Mouse (Mus musculus) embryo, embryonic 11.5 days (tissue): ENCODE results near the gene Galns.

Source experiments
- DNase-seq: peaks from one replicate; pipeline ENCODE4 v3.0.0-alpha.2; 2012; ENCODE audit warnings: low read depth, low spot score

Galns gene

DNA sequence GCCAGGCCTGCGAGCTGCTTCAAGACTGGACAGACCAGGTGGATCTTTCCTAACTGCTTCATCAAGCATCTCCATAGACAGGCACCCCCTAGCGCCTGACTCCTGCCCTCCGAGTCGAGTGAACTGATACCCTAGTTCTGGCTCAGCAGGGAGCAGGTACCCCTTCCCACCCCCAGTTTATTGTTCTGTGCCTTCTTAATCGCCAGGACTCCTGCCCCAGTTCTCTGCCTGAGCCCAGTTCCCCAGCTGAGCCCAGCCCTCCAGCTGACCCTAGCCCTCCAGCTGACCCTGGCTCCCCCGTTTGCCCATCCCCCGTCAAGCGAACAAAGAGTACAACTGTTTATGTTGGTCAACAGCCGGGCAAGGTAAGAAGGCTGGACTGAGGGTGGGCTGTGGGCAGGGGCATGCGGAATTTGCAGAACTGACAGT, 42.4 kb downstream of the Galns start:
- DNase-seq = no peak

- no peak for DNase-seq
Measured at GRCm38 (mm10) chr8:122568109-122568504, 43.2 kb downstream of the Galns start.

GRCm38 (mm10) chr8:122567361-122568108, 43.7 kb downstream of the Galns start, which contains the start of gene Cdt1:
Cdt1 (plus strand) TSS chr8:122568015.
- DNase-seq = peak; percentile 96

DNA sequence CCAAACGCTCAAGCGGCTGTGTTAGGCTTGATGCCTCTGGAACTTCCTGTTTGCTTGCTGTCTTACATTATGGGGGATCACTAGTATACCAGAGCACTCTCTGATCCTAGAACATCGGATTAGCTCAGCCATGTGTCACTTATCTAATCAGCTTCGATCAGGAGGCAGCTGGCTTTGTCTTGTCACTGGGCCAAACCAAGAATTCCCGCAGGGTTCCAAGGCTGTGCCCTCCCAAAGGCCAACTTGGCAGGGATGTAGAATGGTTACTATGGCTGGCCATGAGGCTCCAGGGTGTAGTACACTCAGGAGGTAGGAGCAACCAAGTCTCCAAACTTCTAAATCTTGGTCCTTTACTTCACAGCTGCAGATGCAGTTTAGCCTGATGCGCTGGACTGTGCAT, 44.5 kb downstream of the Galns start:
- no peak for DNase-seq

GRCm38 (mm10) chr8:122564363-122565352, 46.6 kb downstream of the Galns start:
- DNase-seq = no peak

DNA sequence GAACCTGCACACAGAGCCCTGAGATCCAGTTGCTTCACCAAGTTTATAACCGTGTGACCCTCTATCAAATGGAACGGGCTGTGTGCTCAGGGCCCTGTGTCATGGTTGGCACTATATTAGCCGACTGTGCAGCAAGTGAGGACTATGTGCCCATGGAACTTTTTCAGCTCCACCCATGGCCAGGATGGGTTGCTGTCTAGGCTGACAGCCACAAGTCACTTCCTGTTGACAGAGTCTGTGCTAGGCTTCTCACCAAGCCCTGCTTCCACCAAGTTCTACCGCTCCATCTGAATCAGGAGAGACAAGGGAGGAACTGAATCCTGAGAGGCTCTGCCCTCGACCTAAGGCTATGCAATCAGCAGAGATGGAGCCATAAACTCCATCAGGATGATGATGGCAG, 50.1 kb downstream of the Galns start:
- DNase-seq = no peak

DNA sequence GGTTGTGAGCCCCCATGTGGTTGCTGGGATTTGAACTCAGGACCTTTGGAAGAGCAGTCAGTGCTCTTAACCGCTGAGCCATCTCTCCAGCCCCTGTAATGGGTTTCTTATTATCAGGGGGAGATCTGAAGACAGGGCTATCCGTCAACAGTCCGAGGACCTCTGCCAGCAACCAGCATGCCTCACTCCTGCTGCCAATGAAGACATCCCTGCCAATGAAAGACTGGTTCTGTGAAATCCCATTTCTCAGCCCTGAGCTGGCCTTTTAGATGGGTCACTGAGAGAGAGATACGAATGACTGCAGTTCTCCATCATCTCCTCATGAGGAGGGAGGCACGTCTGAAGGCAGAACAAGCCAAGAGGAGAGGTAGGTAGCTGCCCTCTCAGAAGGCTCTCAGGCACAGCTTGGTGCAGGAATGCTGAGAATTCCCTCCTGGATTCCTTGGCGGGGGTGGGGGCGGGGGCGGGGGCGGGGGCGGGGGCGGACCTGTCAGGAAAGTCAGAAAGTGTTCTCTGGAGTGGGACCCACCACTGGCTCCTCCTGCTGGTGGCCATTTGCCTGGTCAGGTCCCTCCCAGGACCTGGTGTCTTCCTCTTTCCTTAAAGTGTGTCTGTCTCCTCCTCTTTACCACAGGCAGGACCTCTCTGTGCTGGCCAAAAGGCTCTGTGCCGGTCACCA, 52.5 kb downstream of the Galns start:
- no peak for DNase-seq

DNA sequence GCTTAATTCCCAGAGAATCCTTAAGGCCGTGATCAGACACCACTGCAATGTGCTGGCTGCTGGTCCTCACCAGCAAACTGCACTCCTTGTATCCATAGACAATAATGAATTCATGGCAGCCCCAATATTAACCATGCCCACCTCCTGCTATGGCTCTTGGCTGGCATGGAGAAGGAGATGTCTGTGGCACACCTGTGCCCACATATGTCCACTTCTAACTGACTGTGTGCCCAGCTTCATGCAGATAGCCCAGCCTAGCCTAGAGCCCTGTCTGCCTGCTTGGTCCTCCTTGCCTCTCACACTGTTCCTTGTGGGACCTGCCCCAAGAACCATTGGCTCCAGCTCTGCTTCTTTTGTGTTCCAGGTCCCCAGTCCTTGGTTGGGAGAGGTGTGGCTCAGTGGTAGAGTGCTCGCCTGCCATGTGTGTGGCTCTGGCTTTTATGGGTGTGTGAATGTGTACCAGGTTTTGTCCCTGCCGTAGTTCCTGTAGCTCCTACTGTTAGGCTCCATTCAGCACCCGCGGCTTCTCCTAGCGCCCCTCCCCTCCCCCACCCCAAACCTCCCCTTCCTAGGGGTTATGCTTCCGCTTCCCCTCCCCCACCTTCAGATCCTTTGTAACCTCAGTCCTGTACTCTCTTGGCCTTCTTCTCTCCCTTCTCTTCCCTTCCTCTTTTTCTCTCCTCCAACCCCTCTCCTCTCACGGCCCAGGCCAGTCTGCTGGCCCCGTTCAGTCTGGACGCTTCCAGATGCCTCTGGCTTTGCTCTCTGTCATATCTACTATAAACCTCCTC, 53.8 kb downstream of the Galns start:
- no peak for DNase-seq

- no peak for DNase-seq
Measured at GRCm38 (mm10) chr8:122556030-122557009, 54.9 kb downstream of the Galns start.

DNA sequence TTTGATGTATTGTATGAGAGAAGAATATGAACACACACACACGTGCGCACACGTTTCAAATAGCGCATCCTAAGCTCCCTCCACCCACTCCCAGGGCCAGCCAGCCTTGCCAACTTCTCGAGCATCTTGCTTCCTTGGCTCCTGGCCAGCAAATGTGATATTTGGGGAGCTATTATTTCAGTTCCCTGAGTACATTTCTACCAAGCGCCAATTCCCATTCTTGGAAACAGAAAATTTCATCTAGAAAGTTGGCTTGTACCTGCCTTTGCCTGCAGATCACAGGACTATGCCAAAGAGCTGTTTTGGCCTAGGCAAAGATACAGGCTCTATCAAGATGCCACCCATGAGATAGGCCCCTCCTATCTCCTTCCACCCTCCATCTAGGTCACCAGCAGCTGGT, 56.5 kb downstream of the Galns start:
- no peak for DNase-seq

DNA sequence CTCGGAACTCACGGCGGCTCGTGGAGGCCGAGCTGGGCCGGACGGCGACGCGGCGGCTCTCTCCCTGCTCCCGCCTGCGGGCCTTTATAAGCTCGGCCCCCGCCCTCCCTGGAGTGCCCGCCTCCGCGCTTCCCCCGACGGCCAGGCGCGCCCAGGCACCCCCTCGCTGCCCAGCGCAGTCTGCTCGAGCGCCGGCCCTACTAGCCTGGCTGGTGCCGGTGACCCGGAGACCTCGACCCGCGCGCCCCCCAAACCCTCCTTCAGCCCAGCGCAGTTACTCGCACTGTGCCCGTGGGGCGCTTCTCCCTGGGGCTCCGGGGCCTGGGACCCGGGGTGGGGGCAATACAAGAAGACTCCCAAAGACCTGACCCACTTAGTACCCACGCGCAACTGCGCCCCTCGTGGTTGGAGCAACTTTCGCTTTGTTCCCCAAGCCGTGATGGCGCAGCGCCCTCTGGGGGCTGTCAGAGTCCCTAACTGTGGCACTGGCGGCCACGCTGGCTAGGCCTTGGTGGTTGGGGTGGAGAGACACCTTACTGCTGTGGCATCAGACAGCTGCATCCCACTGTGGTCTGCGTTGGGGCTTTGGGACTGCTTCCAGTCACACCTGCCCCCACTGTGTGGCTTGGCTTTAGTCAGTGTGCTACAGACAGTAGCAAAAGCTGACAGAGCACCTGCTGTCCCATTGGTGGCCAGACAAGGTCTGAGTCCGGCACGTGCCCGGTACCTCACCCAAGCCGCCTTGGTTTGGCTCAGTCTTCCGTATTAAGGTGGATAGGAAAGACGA, 59.8 kb downstream of the Galns start, which contains the start of gene Piezo1:
Gene Piezo1 (minus strand): TSS at position 65 of the 787 bp plus-strand sequence.
- peak; percentile 80 for DNase-seq

GRCm38 (mm10) chr8:122550995-122551264, 60.3 kb downstream of the Galns start:
- no peak for DNase-seq

DNA sequence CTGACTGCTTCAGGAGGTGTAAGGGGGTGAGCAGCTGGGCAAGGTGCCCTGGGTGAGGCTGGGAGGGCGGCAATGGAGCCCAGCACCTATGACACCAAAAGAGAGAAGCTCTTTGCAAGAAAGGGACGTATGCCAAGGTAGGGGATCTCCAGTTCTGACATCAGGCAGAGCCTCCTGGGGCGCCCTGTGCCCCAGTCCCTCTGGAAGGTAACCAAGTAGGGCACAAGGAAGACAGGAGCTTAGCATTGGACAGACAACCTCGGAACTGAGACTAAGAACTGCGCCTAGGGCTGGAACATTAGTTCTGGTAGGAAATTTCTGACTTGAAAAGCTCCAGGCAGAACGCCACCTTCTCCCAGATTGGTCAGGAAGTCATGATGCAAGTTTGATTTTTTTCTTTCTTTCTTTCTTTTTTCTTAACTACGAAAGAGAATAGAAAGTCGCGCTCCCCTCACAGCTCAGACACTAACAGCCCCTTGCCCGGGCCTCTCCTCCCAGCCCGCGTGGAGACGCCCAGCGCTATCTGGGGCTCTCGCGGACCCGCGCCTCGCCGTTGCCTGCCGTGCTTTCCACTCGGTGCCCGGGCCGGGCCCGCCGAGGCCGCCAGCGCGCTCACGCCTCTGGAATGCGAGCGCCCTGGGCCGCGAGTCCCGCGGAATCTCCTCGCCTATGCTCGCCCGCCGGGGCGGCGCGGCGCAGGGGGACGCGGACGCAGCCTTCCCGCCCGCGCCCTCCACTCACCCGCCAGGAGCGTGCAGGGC, 60.8 kb downstream of the Galns start:
- DNase-seq = no peak

DNA sequence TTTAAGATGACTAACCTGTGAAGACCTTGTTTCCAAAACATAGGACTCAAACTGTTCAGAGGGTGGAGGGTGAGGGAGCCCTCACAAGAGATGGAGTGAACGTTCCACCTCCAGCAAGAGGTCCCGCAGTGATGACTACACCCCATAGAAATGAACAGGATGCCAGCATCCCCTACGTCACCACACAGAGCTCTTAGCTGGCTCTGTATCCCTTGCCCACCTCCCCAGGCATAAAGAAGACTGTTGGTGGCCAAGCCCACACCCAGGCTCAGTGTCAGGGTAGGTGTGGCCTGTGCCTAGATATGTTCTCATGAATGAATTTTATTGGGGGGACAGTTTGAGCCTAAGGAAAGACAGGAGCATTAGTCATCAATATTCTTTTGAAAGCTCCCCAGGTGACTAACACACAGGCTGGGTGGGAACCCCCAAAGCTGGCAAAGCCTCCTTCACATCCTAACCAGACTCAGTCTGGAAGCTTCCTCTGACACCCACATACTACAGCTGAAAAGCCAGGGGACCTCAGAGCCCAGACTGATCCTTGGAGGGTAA, 62.3 kb downstream of the Galns start:
- no peak for DNase-seq

GRCm38 (mm10) chr8:122548331-122548730, 62.9 kb downstream of the Galns start:
- no peak for DNase-seq

GRCm38 (mm10) chr8:122547815-122548214, 63.4 kb downstream of the Galns start:
- DNase-seq = no peak

DNA sequence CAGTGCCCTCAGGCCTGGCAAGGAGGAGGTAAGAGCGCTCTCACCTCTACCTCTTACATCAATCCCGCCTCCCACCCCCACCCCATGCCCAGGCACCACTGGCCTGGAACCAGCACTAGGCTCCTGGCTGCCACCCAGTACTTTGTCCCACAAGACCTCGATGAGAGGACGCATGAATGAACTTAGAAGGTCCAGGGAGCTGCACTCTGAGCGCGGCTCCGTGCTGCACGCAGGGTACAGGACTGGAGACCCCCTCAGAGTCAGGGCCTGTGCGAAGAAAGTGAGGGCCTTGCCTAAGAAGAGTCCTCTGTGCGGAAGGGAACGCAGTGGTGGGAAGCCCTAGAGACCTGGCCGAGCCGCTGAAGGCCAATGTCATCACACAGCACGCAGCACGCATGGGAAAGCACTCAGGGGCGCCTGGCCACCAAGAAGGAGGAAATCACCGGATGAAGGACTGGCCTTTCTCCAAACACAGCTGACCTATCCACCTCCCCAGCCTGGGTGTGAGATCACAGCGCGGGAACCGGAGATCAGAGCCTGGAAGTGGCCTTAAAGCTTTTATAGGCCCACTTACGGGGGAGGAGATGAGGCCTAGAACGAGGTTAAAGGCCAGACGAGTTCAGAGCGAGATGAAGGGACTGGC, 64.3 kb downstream of the Galns start:
- DNase-seq = no peak
